Mouse (Mus musculus) T-cell, adult 2 months (primary cell): ENCODE data around the gene Ccl25.
"Not testable (repeated sequence)": the region's sequence is repeated elsewhere in the genome, so short reads cannot be mapped to it uniquely, and the experiment has no call there.

Experiments used
- DNase-seq: peaks from one replicate; pipeline ENCODE4 v3.0.0; 2022; ENCODE audit warnings: low spot score

Gene Ccl25

DNA sequence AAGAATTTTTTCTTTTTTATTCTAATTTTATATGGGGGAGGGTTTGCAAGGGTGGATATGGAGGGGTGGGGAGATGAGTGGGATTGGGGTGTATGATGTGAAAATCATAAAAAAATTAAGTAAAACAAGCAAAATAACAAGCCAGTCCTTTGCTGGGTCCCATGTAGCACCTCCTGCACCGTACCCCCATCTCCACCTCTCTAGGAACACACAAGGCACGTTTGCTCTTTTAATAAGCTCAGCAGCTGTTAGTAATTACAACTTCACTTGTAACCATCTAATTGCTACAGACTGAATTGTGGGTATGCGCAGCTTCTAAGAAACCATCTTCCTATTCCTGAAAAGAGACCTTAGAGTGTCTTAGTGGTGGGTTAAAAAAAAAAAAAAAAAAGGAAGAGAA lies 15.2 kb downstream of the Ccl25 start:
- no peak for DNase-seq

DNA sequence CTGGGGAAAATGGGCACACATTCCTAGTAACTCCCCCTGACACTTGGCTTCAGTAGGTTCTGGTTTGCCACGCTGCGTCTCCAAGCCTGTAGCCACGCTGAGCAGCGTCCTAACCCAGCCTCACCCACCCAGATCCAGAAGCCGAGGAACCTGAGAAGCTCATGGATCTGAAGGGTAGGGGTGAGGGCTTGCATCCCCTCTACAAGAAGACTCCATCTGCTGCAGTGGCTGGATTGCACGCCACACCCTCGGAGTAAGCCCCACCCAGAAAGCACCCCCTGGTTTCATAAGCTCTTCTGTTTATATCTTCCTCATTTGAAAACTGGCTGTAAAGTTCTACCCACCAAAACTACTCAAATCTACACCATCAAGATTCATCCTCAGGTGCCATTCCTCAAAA lies 22.7 kb downstream of the Ccl25 start:
- DNase-seq = no peak

DNA sequence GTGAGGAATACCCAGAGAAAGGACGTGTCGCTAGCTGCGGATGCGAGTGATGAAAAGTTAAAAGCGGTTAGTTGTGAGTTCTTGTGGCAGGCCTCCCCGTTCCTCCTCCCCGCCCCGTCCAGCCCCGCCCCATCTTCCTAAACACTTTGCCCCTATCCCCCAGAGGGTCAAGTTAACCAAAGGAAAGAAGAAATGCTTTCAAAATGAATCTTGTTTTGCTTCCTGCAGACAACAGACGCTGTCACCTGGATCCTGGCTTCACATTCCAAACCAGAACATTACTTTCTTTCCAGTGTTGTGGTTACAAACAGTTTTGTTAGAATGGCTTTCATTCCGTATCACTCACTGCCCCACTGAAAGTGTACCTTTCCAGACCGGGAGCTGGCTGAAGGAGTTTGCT lies 23.3 kb downstream of the Ccl25 start:
- DNase-seq = no peak

DNA sequence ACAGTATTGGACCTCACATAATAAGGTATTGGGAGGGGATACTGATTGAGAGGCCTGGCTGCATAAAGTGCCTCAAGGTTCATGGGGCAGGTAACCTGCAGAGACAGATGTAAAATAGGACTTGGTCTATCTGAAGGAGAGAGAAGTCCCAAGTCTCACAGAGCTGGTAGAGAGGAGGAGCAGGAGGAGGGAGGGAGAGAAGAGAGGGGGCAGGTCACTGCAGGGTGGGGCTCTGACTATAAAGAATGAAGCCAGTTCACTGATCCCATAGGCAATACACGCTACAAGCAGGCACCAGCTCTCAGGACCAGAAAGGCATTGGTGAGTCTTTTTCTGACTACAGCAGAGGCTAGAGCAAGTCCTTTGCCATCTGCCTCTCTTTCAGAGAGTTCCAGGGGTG lies 24.3 kb downstream of the Ccl25 start:
- no peak for DNase-seq

DNA sequence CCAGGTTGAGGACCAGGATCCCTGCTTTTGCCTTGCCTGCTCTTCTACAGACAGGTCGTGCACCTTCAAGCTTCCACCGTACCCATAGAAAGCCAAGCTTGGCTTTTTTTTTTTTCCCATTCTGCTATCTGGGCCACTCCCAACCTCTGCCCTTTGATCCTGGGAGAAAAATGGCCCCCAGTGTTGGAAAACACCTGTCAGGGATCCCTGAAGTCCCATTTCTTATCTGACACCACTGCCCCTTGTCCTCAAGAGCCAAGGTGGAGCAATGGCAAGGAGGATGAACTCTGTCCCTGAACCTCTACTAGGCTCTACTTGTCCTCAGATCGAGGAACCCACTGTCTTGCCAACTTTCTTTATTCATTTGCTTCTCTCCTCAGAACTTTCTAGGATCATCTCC lies 25.6 kb downstream of the Ccl25 start:
- no peak for DNase-seq

DNA sequence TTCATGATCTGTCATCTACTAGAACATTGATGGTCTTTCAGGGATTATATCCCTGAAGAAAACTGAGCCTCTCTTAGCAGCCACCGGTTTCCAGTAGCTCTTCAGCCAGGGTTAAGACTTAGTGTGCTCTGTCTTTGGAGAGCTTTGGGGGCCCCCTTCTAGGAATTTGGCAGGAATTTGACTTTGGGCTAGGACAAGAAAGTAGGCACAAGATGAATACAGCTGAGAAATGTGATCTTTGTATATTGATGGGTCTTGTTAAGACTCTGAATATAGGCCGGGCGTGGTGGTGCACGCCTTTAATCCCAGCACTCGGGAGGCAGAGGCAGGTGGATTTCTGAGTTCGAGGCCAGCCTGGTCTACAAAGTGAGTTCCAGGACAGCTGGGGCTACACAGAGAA lies 27.6 kb downstream of the Ccl25 start:
- not testable (repeated sequence) for DNase-seq

DNA sequence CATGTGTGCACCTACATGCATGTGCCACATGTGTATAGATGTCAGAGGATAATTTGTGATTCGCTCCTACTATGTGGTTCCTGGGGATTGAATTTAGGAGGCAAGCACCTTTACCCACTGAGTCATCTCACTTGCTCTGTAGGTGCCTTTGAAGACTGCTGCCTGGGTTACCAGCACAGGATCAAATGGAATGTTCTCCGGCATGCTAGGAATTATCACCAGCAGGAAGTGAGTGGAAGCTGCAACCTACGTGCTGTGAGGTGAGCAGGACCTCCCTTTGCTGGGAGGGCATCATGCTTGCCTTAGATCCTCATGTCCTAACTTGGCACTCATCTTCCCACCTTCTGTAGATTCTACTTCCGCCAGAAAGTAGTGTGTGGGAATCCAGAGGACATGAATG lies 28.7 kb downstream of the Ccl25 start:
- no peak for DNase-seq

DNA sequence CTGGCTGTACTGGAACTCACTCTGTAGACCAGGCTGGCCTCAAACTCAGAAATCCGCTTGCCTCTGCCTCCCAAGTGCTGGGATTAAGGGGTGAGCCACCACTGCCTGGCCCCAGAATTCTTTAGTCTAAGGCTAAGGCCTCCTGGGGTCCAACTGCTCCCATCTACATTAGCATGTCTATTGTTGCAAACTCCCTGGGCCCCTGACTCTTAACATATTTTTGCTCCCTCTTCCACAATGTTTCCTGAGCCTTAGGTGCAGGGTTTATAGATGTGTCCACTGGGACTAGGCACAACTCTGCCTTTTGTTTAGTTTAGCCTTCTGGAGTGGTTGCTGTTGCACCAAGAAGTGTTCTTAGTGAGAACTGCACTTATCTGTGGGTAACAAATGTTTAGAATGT lies 29.5 kb downstream of the Ccl25 start:
- DNase-seq = no peak

DNA sequence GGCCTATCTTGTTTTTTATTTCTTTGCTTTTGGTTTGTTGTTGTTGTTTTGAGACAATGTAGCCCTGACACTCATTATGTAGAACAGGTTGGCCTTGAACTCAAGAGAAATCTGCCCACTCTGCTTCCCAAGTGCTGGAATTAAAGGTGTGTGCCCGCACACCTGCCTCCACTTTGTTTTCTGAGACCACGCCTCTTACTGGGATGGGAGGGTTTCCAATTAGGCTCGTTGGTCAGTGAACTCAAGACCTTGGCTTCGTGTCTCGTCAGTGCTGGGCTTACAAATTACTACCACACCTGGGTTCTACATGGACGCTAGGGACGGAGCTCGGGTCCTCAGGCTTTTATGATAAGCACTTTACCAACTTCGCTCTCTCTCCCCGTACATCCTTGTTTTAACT lies 30.4 kb downstream of the Ccl25 start:
- DNase-seq = no peak

DNA sequence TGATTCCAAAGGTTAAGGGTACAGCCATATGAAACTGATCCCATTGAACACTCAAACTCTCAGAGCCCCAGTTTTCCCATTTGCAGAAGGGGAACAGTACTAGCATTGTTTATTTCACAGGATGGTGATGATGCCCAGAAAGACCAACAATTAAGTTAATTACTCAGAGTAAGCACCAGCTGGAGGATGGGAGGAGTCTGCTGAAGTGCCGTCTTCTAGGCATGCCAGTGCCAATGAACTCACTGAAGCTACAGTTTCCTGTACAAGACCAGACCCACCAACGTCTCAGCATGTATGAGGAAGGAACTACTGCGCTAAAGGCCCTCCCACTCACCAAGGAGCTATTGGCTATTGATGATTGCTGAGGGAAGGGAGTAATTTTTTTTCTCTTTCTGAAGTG lies 34.4 kb downstream of the Ccl25 start:
- DNase-seq = no peak

DNA sequence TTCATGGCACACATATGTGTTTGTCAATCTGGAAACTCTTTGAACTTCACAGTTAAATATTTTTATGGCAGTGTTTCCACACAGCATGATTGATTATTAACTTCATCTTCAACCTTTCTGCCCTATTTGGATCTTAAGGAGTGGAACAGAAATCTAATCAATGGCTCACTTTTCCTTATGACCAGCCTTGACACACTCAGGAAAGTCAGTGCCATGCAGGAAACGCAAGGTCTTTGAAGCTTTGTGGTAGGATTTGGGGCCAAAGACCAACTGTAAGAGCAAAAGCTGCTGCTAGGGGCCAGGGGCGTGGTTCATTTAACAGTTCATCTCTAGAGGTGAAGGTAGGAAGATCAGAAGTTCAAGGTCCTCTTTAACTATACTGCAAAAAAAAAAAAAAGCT lies 35.9 kb downstream of the Ccl25 start:
- no peak for DNase-seq

DNA sequence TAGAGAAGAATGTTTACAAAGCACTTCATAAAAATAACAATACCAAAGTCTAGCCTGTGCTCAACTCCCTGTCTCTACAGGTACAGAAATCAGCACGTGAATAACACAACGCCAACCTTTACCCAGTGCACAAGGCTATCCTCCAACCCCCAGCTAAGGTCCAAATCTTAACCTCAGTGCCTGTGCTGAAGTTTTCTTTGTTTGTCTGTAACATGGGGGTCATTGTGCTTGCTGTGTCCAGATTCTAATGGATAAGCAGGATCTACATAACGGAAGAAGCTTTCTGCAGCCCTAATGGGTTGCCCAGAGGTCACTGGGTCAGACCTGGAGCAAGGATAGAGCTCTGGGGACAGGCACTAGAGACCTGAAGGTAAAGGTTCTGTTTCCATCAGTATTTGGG lies 41.2 kb downstream of the Ccl25 start:
- no peak for DNase-seq

DNA sequence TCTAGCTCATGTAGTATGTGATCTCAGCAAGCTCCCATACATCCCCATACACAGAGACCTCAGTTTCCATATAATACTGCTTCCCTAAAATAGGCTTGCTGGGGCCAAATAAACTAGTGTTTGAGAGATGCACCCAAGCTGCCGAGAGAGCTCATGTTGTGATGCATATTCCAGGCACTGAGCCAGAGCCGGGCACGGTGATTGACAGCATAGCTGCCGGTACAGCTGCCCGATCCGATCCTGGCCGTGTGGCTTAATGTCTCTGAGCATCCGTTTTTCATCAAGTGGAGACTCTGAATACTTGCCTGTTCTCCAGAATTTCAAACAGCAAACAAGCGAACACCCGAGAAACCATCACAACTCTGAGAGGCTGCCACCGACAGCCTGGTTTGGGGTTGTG lies 42.8 kb downstream of the Ccl25 start:
- no peak for DNase-seq

DNA sequence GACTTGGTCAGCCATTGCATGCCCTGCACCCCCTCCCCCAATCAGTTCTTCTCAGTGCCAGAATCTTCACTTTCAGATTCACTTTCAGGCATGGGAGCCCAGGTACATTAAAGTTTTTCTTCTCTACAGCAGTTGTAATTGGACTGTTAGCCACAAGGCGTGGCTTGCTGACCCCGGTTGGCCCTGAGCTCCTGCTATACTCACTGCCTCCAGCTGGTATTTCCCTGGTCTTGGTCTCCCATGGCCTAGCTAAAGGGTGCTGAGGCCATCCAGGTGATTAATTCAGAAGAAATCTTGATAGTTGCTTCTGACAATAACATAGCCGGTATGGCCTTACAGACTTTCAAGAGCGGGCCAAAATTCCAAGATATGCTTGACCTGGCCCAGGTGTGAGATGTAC lies 43.5 kb downstream of the Ccl25 start:
- no peak for DNase-seq

DNA sequence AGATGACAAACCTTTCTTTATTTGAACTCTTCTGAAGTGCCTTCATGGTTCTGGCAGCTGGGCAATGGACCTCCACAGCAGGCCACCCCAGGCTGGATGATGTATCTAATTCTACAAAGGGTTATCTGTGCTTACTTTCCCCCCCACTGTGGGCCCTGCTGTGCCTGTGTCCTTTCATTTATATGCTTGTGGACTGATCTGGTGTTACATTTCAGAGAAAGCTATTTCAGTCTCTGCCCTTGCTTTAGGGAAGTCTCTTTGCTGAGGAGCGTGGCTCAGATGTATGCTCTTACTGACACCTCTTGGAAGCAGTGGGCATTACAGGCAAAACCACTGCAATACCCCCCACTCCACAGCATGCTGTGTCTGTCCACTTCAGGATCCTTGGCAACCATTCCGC lies 45.1 kb downstream of the Ccl25 start:
- DNase-seq = peak; percentile 48

DNA sequence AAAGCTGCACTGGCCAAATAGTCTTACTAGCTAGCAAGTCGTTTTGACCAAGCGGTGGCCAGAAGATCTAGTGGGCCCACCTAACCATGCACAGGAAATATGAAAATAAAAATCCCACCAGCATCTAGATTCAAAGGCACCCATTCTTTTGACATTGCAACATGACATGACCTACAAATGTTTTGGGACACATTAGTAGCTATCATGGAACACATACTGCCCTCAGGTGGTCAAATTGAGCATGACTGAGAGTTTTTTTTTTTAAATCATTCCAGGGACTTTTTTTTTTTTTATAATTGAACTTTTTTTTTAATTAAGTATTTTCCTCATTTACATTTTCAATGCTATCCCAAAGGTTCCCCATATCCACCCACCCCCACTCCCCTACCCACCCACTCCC lies 47.6 kb downstream of the Ccl25 start:
- no peak for DNase-seq

DNA sequence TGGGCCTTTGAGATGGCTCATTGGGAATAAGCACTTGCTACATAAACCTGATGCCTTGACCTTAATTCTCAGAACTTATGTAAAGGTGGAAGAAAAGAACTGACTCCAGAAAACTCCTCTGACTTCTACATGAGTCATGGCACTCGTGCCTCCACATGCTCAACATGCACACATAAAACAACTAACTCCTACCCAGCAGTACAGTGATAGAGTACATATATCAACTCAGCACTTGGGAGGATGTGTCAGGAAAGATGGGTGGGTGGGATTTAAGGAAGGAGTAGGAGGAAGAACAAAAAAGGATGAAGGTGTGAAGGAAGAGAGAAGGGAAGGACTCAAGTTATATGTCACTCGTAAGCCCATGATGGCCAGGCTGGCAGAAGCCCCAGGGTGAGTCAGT lies 76.4 kb downstream of the Ccl25 start:
- no peak for DNase-seq

DNA sequence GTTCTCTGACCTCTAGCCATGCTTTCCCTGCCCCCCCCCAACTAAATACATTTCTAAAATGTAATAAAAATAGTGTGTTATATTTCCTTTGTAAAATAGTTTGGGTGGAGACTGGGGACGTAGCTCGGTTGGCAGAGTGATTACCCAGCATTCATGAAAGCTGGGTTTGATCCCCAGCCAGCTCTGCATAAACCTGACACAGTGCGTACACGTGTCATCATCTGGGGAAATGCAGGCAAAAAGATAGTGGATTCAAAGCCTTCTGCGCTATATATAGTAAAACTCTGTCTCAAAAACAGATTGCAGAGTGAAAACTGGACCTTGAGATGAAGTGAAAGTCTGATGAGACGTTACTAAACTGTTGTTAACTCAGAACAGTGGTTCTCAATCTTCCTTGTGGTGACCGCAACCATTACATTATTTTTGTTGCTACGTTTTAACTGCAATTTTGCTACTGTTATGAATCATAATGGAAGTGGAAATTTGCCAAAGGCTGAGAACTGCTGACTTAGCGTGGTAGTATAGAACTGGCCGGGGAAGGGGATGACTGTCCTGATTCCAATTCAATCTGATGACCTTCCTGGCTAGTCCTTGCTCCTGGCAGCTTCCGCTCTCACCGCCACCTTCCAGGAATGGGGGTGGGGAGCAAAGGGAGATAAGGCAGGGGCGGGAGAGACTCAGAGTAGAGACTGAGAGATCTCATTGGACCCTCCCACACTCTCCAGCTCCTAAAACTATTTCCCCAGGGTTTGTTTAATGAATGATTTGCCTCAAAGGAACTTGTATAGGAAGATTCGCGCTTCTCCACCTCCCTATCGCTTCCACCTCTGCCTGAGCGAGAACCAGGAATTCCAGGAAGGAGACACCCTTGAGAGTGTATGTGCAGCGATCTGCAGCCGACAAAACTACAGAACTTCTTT lies 79.2 kb downstream of the Ccl25 start:
- DNase-seq = no peak

DNA sequence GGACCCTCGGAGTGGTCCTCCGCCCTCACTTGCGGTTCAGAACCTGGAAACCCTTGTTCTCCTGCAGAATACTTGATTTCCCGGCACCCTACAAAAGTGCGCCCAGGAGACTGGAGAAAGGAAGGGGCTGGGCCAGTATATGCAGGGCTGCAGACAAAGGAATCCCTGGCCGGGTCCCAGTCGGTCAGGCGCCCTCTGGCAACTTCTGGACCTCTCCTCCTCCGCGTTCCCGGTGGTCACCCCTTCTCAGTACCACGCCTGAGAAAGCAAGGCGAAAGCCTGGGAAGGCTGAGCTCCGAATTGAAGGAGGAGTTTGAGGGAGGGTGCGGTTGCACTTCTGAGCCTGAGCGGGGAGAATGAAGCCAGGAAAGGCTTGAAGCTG lies 79.9 kb downstream of the Ccl25 start:
- DNase-seq = no peak

DNA sequence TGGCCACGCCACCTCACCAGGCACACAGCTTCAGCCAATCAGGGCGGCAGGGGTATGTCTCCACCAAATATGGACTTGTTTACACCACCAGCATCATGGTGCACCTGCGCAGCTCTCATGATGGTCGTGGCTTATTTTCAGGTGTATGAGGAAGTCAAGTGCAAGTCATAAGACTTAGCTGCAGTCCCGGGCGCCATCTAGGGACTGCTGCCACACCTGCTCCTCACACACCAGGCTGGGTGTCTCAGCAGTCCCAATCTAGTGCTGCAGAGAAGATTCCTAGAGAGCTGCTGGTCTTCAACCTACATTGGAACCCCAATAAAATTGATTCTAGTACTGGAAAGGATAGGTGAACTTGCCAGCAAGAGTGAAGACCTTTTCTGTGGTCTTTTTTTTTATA lies 83.4 kb downstream of the Ccl25 start:
- not testable (repeated sequence) for DNase-seq
